Comparison of ENCODE assay signal across 20 mouse cellular contexts in genomic region chr2:124948263-124948781, GRCm38 (mm10).
A peak's percentile ranks its signal among the peaks of the same experiment; 100 is the strongest.
DNase-seq lines count a peak whose midpoint lies in the region; ATAC-seq and TF ChIP-seq lines count a peak whose summit lies in the region.
"Had no signal": no experiment of that assay in that cellular context is flagged by ENCODE, and none has a peak within 500 bp of the region (broad histone marks: within the 10 kb centered on the region; RNA-seq: fewer than 3 reads in every experiment).

No protein-coding gene starts in this region.

- no peak for DNase-seq in kidney, adult 11 months
- no peak for DNase-seq in neural tube, embryonic 10.5 days (ENCODE audit: extremely low spot score, low spot score)
- DNase-seq in liver, postnatal 0 days: no peak
- DNase-seq: adrenal gland, postnatal 14 days; cerebellum, adult 2 months; cerebellum, postnatal 36 days; gastrocnemius, postnatal 25 days; heart, adult 18-20 months; liver, embryonic 13.5 days; right cerebral cortex, adult 18-20 months; right cerebral cortex, postnatal 4 days; thymus, postnatal 14 days had no signal

- no peak for TF ChIP-seq CTCF in liver, postnatal 0 days (IDR thresholded peaks at IDR 0.05; ENCODE audit: low read depth)

- no peaks in the 10 kb centered on the region for H3K27me3 ChIP-seq in kidney, embryonic 15.5 days
- peaks cover 15% of the 10 kb centered on the region for H3K27me3 ChIP-seq in megakaryocyte, embryonic 14.5 days (replicated peaks)
- H3K27me3 ChIP-seq in neural tube, embryonic 13.5 days: no peaks in the 10 kb centered on the region
- H3K27me3 ChIP-seq in hindbrain, embryonic 16.5 days (replicated peaks; ENCODE audit: control insufficient read depth, insufficient read depth, low read length): no peaks in the 10 kb centered on the region
- no peaks in the 10 kb centered on the region for H3K27me3 ChIP-seq in liver, postnatal 0 days (ENCODE audit: insufficient read depth, low read length)
- H3K27me3 ChIP-seq: heart, embryonic 12.5 days; liver, embryonic 13.5 days had no signal

- no peak for TF ChIP-seq EP300 in liver, postnatal 0 days (IDR thresholded peaks at IDR 0.05; ENCODE audit: low read depth)

- no peak overlapping the region for H3K4me3 ChIP-seq in kidney, embryonic 15.5 days (replicated peaks)
- H3K4me3 ChIP-seq in megakaryocyte, embryonic 14.5 days (replicated peaks): peak overlapping the region; percentile 9
- no peak overlapping the region for H3K4me3 ChIP-seq in neural tube, embryonic 13.5 days
- no peak overlapping the region for H3K4me3 ChIP-seq in hindbrain, embryonic 16.5 days (ENCODE audit: low read length)
- no peak overlapping the region for H3K4me3 ChIP-seq in liver, postnatal 0 days (ENCODE audit: low read depth, low read length)
- H3K4me3 ChIP-seq: heart, embryonic 12.5 days; left cerebral cortex, adult 2 months; liver, embryonic 13.5 days had no signal

- 0 out of 2 replicates have a peak, but pooled peaks cover 7% of the 10 kb centered on the region for H3K4me1 ChIP-seq in kidney, embryonic 15.5 days
- H3K4me1 ChIP-seq in megakaryocyte, embryonic 14.5 days: peaks cover 39% of the 10 kb centered on the region
- H3K4me1 ChIP-seq in neural tube, embryonic 13.5 days (replicated peaks): peaks cover 34% of the 10 kb centered on the region
- H3K4me1 ChIP-seq in hindbrain, embryonic 16.5 days (ENCODE audit: control insufficient read depth, insufficient read depth, low read depth, low read length): peaks cover 5% of the 10 kb centered on the region; the same call in 1 of the 2 replicates
- no peaks in the 10 kb centered on the region for H3K4me1 ChIP-seq in liver, postnatal 0 days (ENCODE audit: insufficient read depth)
- H3K4me1 ChIP-seq: heart, embryonic 12.5 days; liver, embryonic 13.5 days had no signal

- H3K9me3 ChIP-seq in kidney, embryonic 15.5 days (replicated peaks): no peaks in the 10 kb centered on the region
- H3K9me3 ChIP-seq in megakaryocyte, embryonic 14.5 days: no peaks in the 10 kb centered on the region
- no peaks in the 10 kb centered on the region for H3K9me3 ChIP-seq in neural tube, embryonic 13.5 days
- no peaks in the 10 kb centered on the region for H3K9me3 ChIP-seq in hindbrain, embryonic 16.5 days (ENCODE audit: control insufficient read depth, low read length)
- H3K9me3 ChIP-seq in liver, postnatal 0 days (ENCODE audit: low read length): no peaks in the 10 kb centered on the region
- H3K9me3 ChIP-seq: heart, embryonic 12.5 days; liver, embryonic 13.5 days had no signal

- H3K9ac ChIP-seq in kidney, embryonic 15.5 days: no peak overlapping the region
- no peak overlapping the region for H3K9ac ChIP-seq in neural tube, embryonic 13.5 days
- no peak overlapping the region for H3K9ac ChIP-seq in hindbrain, embryonic 16.5 days (ENCODE audit: low read depth, low read length)
- no peak overlapping the region for H3K9ac ChIP-seq in liver, postnatal 0 days (replicated peaks)
- H3K9ac ChIP-seq: heart, embryonic 12.5 days; liver, embryonic 13.5 days had no signal

- no peaks in the 10 kb centered on the region for H3K36me3 ChIP-seq in kidney, embryonic 15.5 days
- H3K36me3 ChIP-seq in megakaryocyte, embryonic 14.5 days (replicated peaks; ENCODE audit: low read length): no peaks in the 10 kb centered on the region
- no peaks in the 10 kb centered on the region for H3K36me3 ChIP-seq in neural tube, embryonic 13.5 days
- no peaks in the 10 kb centered on the region for H3K36me3 ChIP-seq in hindbrain, embryonic 16.5 days (ENCODE audit: control insufficient read depth, insufficient read depth, low read length)
- H3K36me3 ChIP-seq in liver, postnatal 0 days (replicated peaks; ENCODE audit: insufficient read depth, low read length): no peaks in the 10 kb centered on the region
- H3K36me3 ChIP-seq: heart, embryonic 12.5 days; liver, embryonic 13.5 days had no signal

- peak; percentile 12; the same call in 1 of the 2 replicates for ATAC-seq in kidney, embryonic 15.5 days (replicated peaks; ENCODE audit: low FRiP score)
- ATAC-seq in megakaryocyte, adult 5-6 weeks (ENCODE audit: poor library complexity, severe bottlenecking): no peak
- ATAC-seq in neural tube, embryonic 13.5 days (ENCODE audit: low read depth): no peak
- peak; percentile 14; the same call in 1 of the 2 replicates for ATAC-seq in hindbrain, embryonic 16.5 days
- no peak for ATAC-seq in liver, postnatal 0 days
- ATAC-seq: intestine, postnatal 0 days had no signal

- H3K27ac ChIP-seq in kidney, embryonic 15.5 days: peak overlapping the region; percentile 43; the same call in 1 of the 2 replicates
- H3K27ac ChIP-seq in neural tube, embryonic 13.5 days (replicated peaks): peak overlapping the region; percentile 65
- H3K27ac ChIP-seq in hindbrain, embryonic 16.5 days (ENCODE audit: low read depth, low read length): no peak overlapping the region
- no peak overlapping the region for H3K27ac ChIP-seq in liver, postnatal 0 days (ENCODE audit: low read depth)
- H3K27ac ChIP-seq: left cerebral cortex, adult 2 months; liver, embryonic 13.5 days had no signal

- WGBS in kidney, embryonic 15.5 days: 25% methylated on average over 2 of the region's 2 CpGs
- 14% methylated on average over 2 of the region's 2 CpGs for WGBS in neural tube, embryonic 13.5 days
- WGBS in hindbrain, embryonic 16.5 days: 28% methylated on average over 2 of the region's 2 CpGs
- 48% methylated on average over 2 of the region's 2 CpGs for WGBS in liver, postnatal 0 days (ENCODE audit: insufficient replicate concordance)

- no peak overlapping the region for H3K4me2 ChIP-seq in kidney, embryonic 15.5 days
- H3K4me2 ChIP-seq in neural tube, embryonic 13.5 days: no peak overlapping the region
- no peak overlapping the region for H3K4me2 ChIP-seq in hindbrain, embryonic 16.5 days (ENCODE audit: low read length)
- no peak overlapping the region for H3K4me2 ChIP-seq in liver, postnatal 0 days (ENCODE audit: low read depth, low read length)
- H3K4me2 ChIP-seq: heart, embryonic 12.5 days; liver, embryonic 13.5 days had no signal

Comparison
In these comparisons a context has a peak if more than half of its experiments do, and no peak if none do; other contexts are left out.
1. ATAC-seq: peak in kidney, embryonic 15.5 days (single experiment) and hindbrain, embryonic 16.5 days (single experiment); none in megakaryocyte, adult 5-6 weeks (single experiment), neural tube, embryonic 13.5 days (single experiment) and liver, postnatal 0 days (single experiment).
2. H3K27ac ChIP-seq: peak in kidney, embryonic 15.5 days (single experiment) and neural tube, embryonic 13.5 days (single experiment); none in hindbrain, embryonic 16.5 days (single experiment) and liver, postnatal 0 days (single experiment).